Mouse (Mus musculus) midbrain, embryonic 10.5 days (tissue): Measurements from ENCODE around the gene Cmtm5. TPM values are rescaled to one million over a fixed set of nuclear protein-coding genes. Genes with fewer than 3 reads are reported as not detected.

Source experiments
- DNase-seq: peaks from one replicate; pipeline ENCODE4 v3.0.0-alpha.2; 2017; ENCODE audit warnings: low spot score
- H3K27ac ChIP-seq: fragments of 300-500 bp; sonication (generic); replicated peaks from 2 replicates; pipeline ENCODE4 v1.5.1; 2016; ENCODE audit warnings: mild to moderate bottlenecking
- H3K27me3 ChIP-seq: fragments of 300-500 bp; sonication (generic); 2 replicates; pipeline ENCODE4 v1.6.1; 2016; ENCODE audit warnings: low read depth, mild to moderate bottlenecking; ENCODE audit not compliant: poor library complexity, severe bottlenecking
- H3K36me3 ChIP-seq: fragments of 300-500 bp; sonication (generic); 2 replicates; pipeline ENCODE4 v1.6.1; 2016; ENCODE audit warnings: mild to moderate bottlenecking, moderate library complexity
- H3K4me1 ChIP-seq: fragments of 300-500 bp; sonication (generic); 2 replicates; pipeline ENCODE4 v1.6.1; 2016
- H3K4me3 ChIP-seq: fragments of 300-500 bp; sonication (generic); 2 replicates; pipeline ENCODE4 v1.5.1; 2016; ENCODE audit warnings: mild to moderate bottlenecking, moderate library complexity
- H3K9me3 ChIP-seq: fragments of 300-500 bp; sonication (generic); replicated peaks from 2 replicates; pipeline ENCODE4 v1.6.1; 2016; ENCODE audit warnings: mild to moderate bottlenecking
- WGBS: fragments of 180-500 bp; shearing (Covaris S2); methylation state at CpG from one replicate; pipeline ENCODE4 v1.1.7; 2016; 5-methylcytosine and 5-hydroxymethylcytosine counted together
- polyA plus RNA-seq: library from polyadenylated mRNA; unstranded; fragments of >200 nt; fragmentation: Nextera tagmentation; extraction: Ambion mirVana; gene quantifications from 2 replicates; pipeline ENCODE4 v1.2.1, GENCODE M21; 2016

Gene Cmtm5
- polyA plus RNA-seq, 1 experiment from 2014 or later: 0.17 TPM

- H3K27me3 ChIP-seq: no peaks in the 10 kb centered on the region
Measured at GRCm38 (mm10) chr14:54920076-54920685, 15.9 kb upstream of the Cmtm5 start.

GRCm38 (mm10) chr14:54924641-54925348 is 11.3 kb upstream of the Cmtm5 start:
- 8% methylated on average over 7 of the region's 7 CpGs for WGBS
- peaks cover 24% of the 10 kb centered on the region for H3K9me3 ChIP-seq
- peaks cover 39% of the 10 kb centered on the region for H3K36me3 ChIP-seq
- H3K27me3 ChIP-seq: peaks cover 15% of the 10 kb centered on the region
- peaks cover 49% of the 10 kb centered on the region for H3K4me1 ChIP-seq
- DNase-seq: peak; percentile 75
- peak overlapping the region; percentile 100 for H3K27ac ChIP-seq
- peak overlapping the region; percentile 75 for H3K4me3 ChIP-seq

More at GRCm38 (mm10) chr14:54920076-54920685, 15.9 kb upstream of the Cmtm5 start:
- peaks cover 24% of the 10 kb centered on the region for H3K9me3 ChIP-seq
- DNase-seq: no peak
- WGBS: 95% methylated on average over 16 of the region's 16 CpGs
- H3K27ac ChIP-seq: no peak overlapping the region
- H3K4me1 ChIP-seq: peaks cover 21% of the 10 kb centered on the region
- no peak overlapping the region; the same call in 1 of the 2 replicates for H3K4me3 ChIP-seq
- H3K36me3 ChIP-seq: peaks cover 86% of the 10 kb centered on the region

DNA sequence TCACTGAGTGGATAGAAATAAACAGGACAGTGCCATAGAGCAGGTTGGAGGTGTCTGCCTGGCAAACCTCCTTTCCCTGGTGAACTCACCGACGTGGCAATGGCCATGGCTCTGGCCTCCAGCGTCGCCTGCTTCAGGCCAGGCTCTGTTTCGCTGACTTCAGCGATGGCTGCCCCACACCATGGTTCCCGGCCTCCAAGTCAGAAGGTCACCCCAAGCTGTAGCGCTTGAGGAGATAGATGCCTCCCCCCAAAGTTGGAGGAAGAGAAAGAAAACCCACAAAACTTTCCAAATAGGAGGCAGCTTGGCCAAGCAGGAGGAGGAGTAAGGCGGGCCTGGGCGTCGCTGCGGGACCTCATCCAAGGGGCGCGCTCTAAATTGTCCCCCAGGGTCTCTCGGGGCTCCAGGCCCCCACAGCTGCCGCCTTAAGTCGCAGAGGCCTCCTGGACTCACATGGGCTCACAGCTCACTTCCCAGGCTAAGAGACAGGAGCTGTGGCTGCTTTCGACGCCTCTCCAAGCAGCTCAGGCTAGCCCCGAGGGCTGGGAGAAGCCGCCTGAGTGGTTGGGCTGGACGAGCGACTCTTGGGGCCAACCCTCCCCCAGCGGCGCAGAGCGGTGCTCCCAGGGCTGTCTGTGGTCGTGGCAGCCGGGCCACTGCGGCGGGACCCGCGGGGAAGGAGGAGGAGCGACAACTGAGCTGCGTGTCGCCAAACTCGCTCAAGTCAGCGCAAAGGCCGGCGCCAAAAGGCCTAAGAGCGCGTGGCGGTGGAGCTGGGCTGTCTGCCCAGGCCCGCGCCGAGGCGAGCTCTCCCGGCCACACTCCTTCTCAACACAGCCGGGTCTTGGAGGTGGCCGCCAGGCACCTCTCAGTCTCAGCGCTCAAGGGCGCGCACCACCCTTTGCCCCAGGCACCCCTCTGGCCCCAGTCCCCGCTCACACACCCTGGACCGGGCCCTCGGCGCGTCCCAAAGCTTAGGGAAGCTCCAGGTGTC is 10.4 kb upstream of the Cmtm5 start, which contains the start of gene Efs:
TSS of gene Efs (minus strand) at position 778 of the 994 bp plus-strand sequence.
- Histone ChIP-seq H3K4me3 (peak within 1 kb of the TSS; percentile 75), H3K27me3 (peaks cover 15% of the 10 kb centered on the region), H3K36me3 (peaks cover 31% of the 10 kb centered on the region), H3K4me1 (peaks cover 58% of the 10 kb centered on the region), H3K9me3 (peaks cover 20% of the 10 kb centered on the region), H3K27ac (peak within 1 kb of the TSS; percentile 100)
- under 1% methylated on average over 57 of the region's 57 CpGs for WGBS
- peak; percentile 79 for DNase-seq

- peak; percentile 92 for DNase-seq
- Histone ChIP-seq H3K4me3 (peak overlapping the region; percentile 75), H3K27ac (peak overlapping the region; percentile 100), H3K9me3 (peaks cover 11% of the 10 kb centered on the region), H3K36me3 (peaks cover 22% of the 10 kb centered on the region), H3K4me1 (peaks cover 66% of the 10 kb centered on the region), H3K27me3 (peaks cover 15% of the 10 kb centered on the region)
- WGBS: under 1% methylated on average over 52 of the region's 58 CpGs
Measured at GRCm38 (mm10) chr14:54926401-54927158, 9.5 kb upstream of the Cmtm5 start.

GRCm38 (mm10) chr14:54927296-54927695 is 8.8 kb upstream of the Cmtm5 start:
- Histone ChIP-seq H3K9me3 (peaks cover 4% of the 10 kb centered on the region; the same call in 1 of the 2 replicates), H3K4me3 (peak overlapping the region; percentile 75), H3K27me3 (peaks cover 15% of the 10 kb centered on the region), H3K27ac (peak overlapping the region; percentile 100), H3K36me3 (peaks cover 14% of the 10 kb centered on the region), H3K4me1 (peaks cover 71% of the 10 kb centered on the region)
- DNase-seq: no peak
- 6% methylated on average over 7 of the region's 7 CpGs for WGBS

DNA sequence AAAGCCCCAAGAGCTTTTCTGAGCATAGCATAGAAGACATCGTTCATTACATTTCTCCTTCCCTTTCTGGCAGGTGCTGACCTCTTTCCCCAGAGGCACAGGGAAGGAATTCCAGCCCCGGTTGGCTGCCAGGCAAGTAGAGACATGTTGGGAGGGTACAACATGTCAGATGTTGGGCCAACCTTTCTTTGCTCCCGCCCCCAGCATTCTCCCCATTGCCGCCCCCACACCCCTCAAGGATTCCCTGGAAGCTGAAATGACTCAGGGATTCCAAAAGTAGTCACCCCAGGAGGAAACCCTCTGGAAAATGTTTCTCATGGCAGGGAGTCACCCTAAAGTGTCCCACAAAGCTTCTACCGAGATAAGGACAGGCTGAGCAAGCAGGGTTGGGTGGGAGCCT is 6.3 kb upstream of the Cmtm5 start:
- Histone ChIP-seq H3K36me3 (no peaks in the 10 kb centered on the region), H3K4me3 (no peak overlapping the region), H3K27ac (0 out of 2 replicates have a peak overlapping the region, but pooled peaks have one; percentile 50), H3K9me3 (no peaks in the 10 kb centered on the region), H3K27me3 (peaks cover 15% of the 10 kb centered on the region), H3K4me1 (peaks cover 61% of the 10 kb centered on the region)
- WGBS: 83% methylated on average over 5 of the region's 5 CpGs
- no peak for DNase-seq

GRCm38 (mm10) chr14:54930431-54930830 is 5.6 kb upstream of the Cmtm5 start:
- no peaks in the 10 kb centered on the region for H3K36me3 ChIP-seq
- H3K4me1 ChIP-seq: peaks cover 55% of the 10 kb centered on the region
- no peak for DNase-seq
- H3K27me3 ChIP-seq: peaks cover 15% of the 10 kb centered on the region
- H3K27ac ChIP-seq: peak overlapping the region; percentile 50
- no peaks in the 10 kb centered on the region for H3K9me3 ChIP-seq
- WGBS: 20% methylated on average over 2 of the region's 2 CpGs
- no peak overlapping the region for H3K4me3 ChIP-seq

DNA sequence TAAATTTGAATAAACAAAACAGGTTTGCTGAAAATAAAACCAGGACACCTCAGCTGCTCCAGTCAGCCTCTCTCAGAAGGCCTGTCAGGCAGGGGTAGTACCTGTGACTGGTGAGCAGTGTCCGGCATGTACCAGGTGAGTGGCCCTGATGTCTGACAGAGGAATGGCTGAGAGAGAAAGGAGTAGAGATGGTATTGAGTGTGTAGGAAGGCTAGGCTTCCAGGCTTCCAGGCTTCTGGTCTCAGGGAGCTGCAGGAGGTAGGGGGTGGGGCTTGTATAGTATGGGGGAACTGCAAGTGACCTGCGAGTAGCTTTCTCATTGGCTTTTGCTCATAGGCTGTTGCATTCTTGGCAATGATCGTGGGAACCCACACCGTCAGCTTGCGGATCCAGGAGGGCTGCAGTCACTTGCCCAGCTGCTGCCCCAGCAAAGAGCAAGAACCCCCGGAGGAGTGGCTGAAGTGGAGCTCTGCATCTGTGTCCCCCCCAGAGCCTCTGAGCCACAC is 3.4 kb upstream of the Cmtm5 start, which contains the start of gene Il25:
TSS of gene Il25 (plus strand) at position 51 of the 506 bp plus-strand sequence.
- Histone ChIP-seq H3K4me1 (peaks cover 44% of the 10 kb centered on the region), H3K9me3 (no peaks in the 10 kb centered on the region), H3K4me3 (no peak within 1 kb of the TSS), H3K27ac (peak within 1 kb of the TSS; percentile 57; the same call in 1 of the 2 replicates), H3K27me3 (peaks cover 11% of the 10 kb centered on the region), H3K36me3 (no peaks in the 10 kb centered on the region)
- 39% methylated on average over 6 of the region's 6 CpGs for WGBS
- DNase-seq: no peak

DNA sequence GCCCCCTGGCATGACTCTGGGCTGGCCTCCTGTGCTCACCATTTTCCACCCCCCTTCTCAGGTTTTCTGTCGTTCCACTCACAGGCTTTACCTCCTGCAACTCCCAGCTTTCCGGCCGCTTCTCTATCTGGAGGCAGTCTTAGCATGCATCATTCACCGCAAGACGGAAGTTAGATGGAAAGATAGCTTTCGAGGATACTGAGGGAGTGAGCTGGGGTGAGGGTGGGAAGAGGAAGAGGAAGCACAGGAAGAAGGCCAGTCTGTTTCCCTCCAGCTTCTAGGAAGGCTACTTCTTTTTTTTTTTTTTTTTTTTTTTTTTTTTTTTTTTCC is 735 bp downstream of the Cmtm5 start:
- no peaks in the 10 kb centered on the region for H3K9me3 ChIP-seq
- H3K27me3 ChIP-seq: no peaks in the 10 kb centered on the region
- peaks cover 22% of the 10 kb centered on the region for H3K4me1 ChIP-seq
- DNase-seq: no peak
- 72% methylated on average over 6 of the region's 6 CpGs for WGBS
- H3K4me3 ChIP-seq: no peak overlapping the region
- H3K36me3 ChIP-seq: no peaks in the 10 kb centered on the region
- peak overlapping the region; percentile 74 for H3K27ac ChIP-seq

DNA sequence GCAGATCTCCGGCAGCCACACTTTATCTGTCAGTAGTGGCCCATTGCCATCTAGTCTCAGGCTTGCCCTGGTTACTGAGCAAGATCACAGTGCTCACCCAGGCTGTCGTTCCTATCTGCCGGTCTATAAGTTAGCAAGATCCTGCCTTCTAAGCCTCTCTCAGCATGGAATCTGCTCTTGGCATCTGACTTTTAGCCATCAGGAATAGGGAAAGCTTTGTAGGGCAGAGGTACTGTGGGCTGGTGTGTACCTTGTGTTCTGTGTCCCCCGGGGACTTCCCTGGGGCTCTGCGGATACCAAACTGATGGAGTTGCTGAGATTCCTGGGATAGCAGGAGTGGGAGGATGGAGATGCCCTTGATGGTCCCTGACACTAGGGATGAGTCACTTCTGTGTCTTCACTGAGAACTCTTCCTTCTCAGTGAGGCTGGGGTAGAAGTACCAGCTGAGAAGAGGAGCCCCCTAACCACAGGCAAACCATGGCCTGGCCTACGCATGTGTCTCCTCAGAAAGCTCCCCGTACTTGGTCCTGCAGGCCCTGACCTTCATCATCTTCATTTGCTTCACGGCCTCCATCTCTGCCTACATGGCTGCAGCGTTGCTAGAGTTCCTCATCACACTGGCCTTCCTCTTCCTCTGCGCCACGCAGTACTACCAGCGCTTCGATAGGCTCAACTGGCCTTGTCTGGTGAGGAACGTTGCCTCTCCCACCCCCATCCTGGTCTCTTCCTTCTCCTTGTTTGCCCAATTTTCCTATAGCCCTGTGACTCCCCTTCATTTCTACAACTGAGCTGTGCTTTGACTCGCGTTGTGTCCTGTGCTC is 1.5 kb downstream of the Cmtm5 start:
- no peak overlapping the region for H3K4me3 ChIP-seq
- no peaks in the 10 kb centered on the region for H3K36me3 ChIP-seq
- peaks cover 18% of the 10 kb centered on the region for H3K4me1 ChIP-seq
- H3K27ac ChIP-seq: no peak overlapping the region
- no peaks in the 10 kb centered on the region for H3K9me3 ChIP-seq
- WGBS: 91% methylated on average over 16 of the region's 16 CpGs
- no peak for DNase-seq
- H3K27me3 ChIP-seq: no peaks in the 10 kb centered on the region
